Mouse (Mus musculus) bone marrow macrophage, adult 2 months (primary cell): ENCODE data around the gene Cttnbp2. TPM values are rescaled to one million over a fixed set of nuclear protein-coding genes. Genes with fewer than 3 reads are reported as not detected.

Experiments
- H3K27ac ChIP-seq: 2 replicates; pipeline ENCODE4 v1.5.1; 2012; ENCODE audit warnings: low read depth, low read length; ENCODE audit not compliant: insufficient read depth
- H3K4me1 ChIP-seq: 2 replicates; pipeline ENCODE4 v1.6.1; 2012; ENCODE audit warnings: low read length; ENCODE audit not compliant: control insufficient read depth, insufficient read depth
- H3K4me3 ChIP-seq: 2 replicates; pipeline ENCODE4 v1.5.1; 2012; ENCODE audit warnings: mild to moderate bottlenecking, low read length, moderate library complexity; ENCODE audit not compliant: insufficient read depth
- CTCF ChIP-seq: IDR thresholded peaks from 2 replicates; pipeline ENCODE4 v1.5.1; 2012; ENCODE audit warnings: low read depth, mild to moderate bottlenecking, low read length, moderate library complexity
- POLR2A ChIP-seq: IDR thresholded peaks from 2 replicates; pipeline ENCODE4 v1.6.1; 2012; ENCODE audit warnings: mild to moderate bottlenecking, low read depth, low read length, borderline replicate concordance
- polyA plus RNA-seq: library from polyadenylated mRNA; stranded (reverse); fragments of >200 nt; gene quantifications from 2 replicates; pipeline ENCODE4 v1.2.4, GENCODE M21; 2012; ENCODE audit not compliant: missing spikeins, insufficient read depth, insufficient read length

The Cttnbp2 gene
- polyA plus RNA-seq, 1 experiment: not detected

DNA sequence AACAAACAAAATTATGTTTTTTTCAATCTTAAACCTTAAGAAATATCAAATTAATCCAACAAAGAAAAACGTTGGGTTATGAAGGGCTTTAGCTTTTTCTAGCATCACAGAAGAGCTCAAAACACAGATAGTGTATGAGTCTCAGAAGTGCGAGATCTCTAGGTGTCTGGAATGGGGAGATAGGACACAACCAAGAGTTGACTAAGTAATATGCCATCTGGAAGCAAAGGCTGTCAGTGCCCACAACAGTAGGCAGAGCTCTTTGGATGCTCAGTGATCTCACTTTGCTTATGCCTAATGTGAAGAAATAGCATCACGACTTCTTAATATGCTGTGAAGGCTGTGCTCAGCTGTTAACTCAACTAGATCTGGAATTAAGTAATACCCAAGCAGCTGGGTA lies 72.3 kb downstream of the Cttnbp2 start:
- no peak overlapping the region for H3K4me3 ChIP-seq
- H3K27ac ChIP-seq: no peak overlapping the region
- no peaks in the 10 kb centered on the region for H3K4me1 ChIP-seq
- no peak for TF ChIP-seq POLR2A
- no peak for TF ChIP-seq CTCF

DNA sequence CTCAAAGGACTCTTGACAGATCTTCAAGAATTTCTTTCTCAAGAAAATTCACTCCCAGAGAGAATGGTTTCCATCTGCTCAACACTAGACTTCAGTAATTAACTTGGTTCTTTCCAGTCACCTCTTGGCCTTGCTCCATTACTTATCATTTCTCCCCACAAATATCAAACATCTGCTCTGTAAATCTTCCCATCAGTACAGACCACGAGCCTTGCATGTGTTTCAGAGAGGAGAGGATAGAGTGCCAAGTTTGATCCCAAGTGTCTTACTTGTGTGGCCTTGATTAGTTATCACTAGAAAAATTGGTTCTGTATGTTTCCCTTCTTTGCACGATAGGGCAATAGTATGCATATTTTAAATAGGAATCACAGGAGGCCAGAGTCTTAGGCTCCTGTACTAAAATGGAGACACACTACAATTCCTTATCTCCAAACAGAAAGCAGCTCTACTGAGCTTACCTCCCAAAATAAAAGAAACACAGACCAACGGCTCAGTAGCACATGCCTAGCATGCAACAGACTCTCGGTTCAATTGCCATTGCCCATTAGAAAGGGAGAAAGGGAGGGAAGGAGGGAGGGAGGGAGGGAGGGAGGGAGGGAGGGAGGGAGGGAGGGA lies 73.6 kb downstream of the Cttnbp2 start:
- Histone ChIP-seq H3K4me1 (no peaks in the 10 kb centered on the region), H3K4me3 (no peak overlapping the region), H3K27ac (no peak overlapping the region)
- TF ChIP-seq POLR2A (no peak), CTCF (no peak)

DNA sequence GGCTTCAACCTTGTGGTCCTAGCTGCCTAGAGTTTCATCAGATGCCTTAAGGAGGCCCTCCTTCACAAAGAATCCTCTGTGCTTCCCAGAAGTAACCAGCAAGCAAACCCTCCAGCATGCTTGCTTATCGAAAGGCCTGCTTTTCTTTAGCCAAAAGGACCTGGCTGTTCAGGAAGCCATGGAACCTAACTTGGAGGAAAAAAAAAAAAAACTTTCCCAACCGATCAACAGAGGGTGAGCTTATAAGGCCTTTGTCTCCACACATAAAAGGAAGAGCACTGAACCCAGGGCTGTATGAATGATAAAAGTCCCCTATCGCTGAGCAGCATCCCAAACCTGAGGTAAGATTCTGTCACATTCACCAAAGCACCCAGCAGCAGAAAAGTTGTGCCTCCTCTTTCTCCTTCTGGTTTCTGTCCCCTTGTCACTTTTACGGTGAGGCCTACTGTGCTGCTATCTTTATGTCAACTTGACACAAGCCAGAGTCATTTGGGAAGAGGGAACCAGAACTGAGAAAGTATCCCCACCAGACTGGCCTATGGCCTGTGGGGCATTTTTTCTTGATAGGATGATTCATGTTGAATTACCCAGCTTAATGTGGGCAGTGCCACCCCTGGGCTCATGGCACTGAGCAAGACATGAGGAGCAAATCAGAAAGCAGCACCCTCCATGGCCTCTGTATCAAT lies 78.4 kb downstream of the Cttnbp2 start:
- H3K4me1 ChIP-seq: no peaks in the 10 kb centered on the region
- TF ChIP-seq POLR2A (no peak), CTCF (no peak)
- H3K27ac ChIP-seq: no peak overlapping the region
- no peak overlapping the region for H3K4me3 ChIP-seq

DNA sequence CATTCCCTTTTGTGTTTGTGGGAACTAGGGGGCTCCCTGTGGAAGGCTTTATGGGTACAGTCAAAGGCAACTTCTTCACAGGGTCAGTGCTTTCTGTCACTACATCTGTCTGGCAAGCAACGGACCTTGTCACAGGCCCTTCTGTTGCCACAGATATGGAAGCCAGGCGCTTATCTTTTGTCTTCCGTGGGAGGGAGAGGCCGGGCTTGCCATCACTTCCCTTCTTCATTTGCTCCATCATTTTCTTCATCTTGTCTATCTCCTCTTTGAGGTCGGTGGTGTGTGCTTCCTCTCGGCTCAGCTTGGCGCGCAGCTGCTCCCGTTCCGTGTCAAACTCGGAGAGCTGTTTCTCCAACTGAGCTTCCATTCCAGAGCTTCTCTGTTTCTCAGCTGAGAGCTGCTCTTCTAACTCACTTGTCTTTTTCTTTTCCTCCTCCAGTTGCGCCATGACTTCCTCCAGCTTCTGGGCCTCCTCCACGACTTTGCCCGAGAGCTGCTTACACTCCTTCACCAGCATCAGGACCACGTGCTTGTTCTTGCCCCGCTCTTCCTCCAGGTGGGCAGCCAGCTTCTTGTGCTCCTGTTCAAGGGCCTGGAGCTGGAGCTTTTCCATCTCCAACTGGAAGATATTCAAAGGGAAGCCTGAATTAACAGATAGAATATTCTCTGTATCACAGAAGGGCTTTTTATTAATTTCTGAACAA lies 79.7 kb downstream of the Cttnbp2 start:
- Histone ChIP-seq H3K4me1 (no peaks in the 10 kb centered on the region), H3K4me3 (no peak overlapping the region), H3K27ac (no peak overlapping the region)
- TF ChIP-seq CTCF: no peak
- no peak for TF ChIP-seq POLR2A

DNA sequence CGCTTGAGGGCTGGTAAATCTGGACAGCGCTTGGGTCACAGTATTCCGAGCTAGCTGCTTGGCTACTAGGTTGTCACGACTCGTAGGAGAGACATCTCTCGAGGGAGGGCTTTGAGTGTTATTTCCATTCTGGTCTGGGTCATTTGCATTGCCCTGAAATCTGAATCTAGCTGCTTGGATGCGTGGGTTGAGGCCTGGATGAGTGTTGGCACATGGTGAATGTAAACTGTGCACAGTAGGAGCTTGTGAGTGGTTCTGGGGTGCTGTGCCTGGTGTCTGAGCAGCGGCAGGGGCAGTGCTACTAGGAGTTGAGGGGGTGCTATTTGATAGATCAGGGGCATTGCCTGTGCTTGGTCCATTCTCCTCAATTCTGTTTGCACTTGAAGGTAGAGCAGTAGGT lies 80.3 kb downstream of the Cttnbp2 start:
- Histone ChIP-seq H3K4me1 (no peaks in the 10 kb centered on the region), H3K4me3 (no peak overlapping the region), H3K27ac (no peak overlapping the region)
- no peak for TF ChIP-seq POLR2A

DNA sequence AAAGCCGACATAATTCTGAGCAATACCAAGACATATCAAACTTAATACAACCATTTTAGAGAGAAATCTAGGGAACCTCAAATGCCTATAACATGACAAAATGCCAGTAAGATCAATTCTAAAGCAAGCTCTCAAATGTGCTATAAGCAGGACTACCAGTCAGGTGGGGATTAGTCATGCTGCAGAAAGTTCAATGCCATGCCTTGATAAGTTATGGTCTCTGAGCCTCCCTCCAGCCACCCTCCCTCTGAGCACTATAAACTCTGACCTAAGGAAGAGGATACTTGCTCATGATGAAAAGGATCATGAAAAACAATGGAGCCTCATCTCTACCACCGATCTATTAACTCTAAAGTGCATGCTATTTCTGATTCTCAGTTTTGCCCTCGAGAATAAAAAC lies 82.3 kb downstream of the Cttnbp2 start:
- Histone ChIP-seq H3K4me3 (no peak overlapping the region), H3K27ac (no peak overlapping the region), H3K4me1 (no peaks in the 10 kb centered on the region)
- no peak for TF ChIP-seq POLR2A
- no peak for TF ChIP-seq CTCF

DNA sequence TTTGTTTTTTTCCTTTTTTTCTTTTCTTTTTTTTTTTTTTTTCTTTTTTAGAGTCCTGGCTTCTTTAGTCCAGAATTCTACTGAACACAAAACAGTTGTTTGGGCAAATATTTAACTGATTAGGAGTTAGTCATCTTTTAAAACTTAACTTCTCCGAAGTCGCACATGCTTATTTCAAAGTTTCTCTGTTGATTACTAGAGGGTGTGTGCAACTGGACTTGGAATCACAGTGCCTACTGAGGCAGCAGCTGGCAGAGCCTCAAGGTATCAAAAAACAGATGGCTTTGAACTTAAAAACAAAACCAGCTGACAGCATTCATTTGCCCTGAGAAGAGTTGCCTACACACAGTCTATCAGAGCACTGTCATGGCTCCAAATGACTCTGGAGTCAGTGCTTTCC lies 82.8 kb downstream of the Cttnbp2 start:
- no peak for TF ChIP-seq CTCF

GRCm38 (mm10) chr6:18430062-18430461 lies 84.6 kb downstream of the Cttnbp2 start:
- no peak for TF ChIP-seq POLR2A
- TF ChIP-seq CTCF: no peak
- H3K4me3 ChIP-seq: no peak overlapping the region
- H3K4me1 ChIP-seq: no peaks in the 10 kb centered on the region
- H3K27ac ChIP-seq: no peak overlapping the region

More for the DNA sequence above, 82.8 kb downstream of the Cttnbp2 start:
- H3K4me1 ChIP-seq: no peaks in the 10 kb centered on the region
- no peak overlapping the region for H3K4me3 ChIP-seq
- no peak overlapping the region for H3K27ac ChIP-seq

- Histone ChIP-seq H3K4me3 (no peak overlapping the region), H3K4me1 (no peaks in the 10 kb centered on the region)
- TF ChIP-seq CTCF: no peak
- no peak for TF ChIP-seq POLR2A
These were observed 89.8 kb downstream of the Cttnbp2 start for GRCm38 (mm10) chr6:18424822-18425221.

DNA sequence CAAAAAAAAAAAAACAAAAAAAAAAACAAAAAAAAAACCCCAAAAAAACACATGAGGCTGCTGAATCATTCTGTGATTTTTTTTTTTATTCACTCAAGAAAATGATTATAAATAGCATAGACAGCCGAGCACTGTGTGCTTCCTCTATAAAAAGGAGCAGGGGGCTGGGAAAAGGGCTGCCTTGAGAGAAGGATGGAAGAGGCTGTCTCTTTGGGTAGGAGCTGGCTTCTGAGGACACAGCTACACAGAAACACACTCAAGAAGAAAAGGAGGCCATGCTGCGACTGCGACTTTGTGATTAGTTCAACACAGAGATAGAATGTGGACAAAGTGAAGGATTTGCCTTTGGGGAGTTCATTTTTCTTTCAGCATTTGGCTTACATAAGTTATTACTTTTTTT lies 90.3 kb downstream of the Cttnbp2 start:
- no peak overlapping the region for H3K27ac ChIP-seq
- TF ChIP-seq CTCF: no peak
- TF ChIP-seq POLR2A: no peak
- no peaks in the 10 kb centered on the region for H3K4me1 ChIP-seq
- H3K4me3 ChIP-seq: no peak overlapping the region

More at GRCm38 (mm10) chr6:18424822-18425221, 89.8 kb downstream of the Cttnbp2 start:
- H3K27ac ChIP-seq: no peak overlapping the region
